Mouse (Mus musculus): ENCODE results near the gene Pdxdc1. TPM values are rescaled to one million over a fixed set of nuclear protein-coding genes. Genes with fewer than 3 reads are reported as not detected.

Gene Pdxdc1
- polyA plus RNA-seq, 1 experiment from 2014 or later: 86.5 TPM

DNA sequence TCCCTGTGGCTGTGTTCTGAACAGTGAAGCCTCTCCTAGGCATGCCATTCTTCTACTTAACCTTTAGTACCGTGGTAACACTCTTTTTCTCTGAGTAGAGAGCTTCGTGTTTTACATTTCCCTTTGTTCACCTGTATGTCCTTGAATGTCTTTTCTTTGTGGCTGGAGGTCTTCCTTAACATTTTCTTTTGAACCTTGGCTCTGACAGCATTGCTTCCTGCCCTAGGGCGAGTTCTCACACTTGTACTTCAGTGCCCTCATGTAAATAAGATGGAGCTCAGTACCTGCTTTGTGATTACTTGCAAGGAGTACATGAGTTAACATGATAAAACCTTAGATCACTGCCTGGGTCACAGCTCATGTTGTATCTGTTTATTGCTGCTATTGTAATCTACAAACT is 117.0 kb downstream of the Pdxdc1 start:
- Histone ChIP-seq H3K4me3 (no peak overlapping the region), H3K9me3 (replicated peaks) (no peaks in the 10 kb centered on the region), H3K27ac (no peak overlapping the region), H3K36me3 (peaks cover 89% of the 10 kb centered on the region), H3K27me3 (ENCODE audit: low read depth, poor library complexity, severe bottlenecking) (no peaks in the 10 kb centered on the region), H3K4me1 (peaks cover 11% of the 10 kb centered on the region)
- 88% methylated on average over 3 of the region's 3 CpGs for WGBS
- no peak for DNase-seq (ENCODE audit: low spot score)

Small RNA genes lying within 50 kb of the gene (microRNA-seq; reads per million reads assigned to microRNA genes)
- not detected for gene Gm27734

Other genes starting within 250 kb of the Pdxdc1 start
- 43.0 and 46.6 TPM in 2 replicates for gene Parn, start 235.0 kb downstream of the Pdxdc1 start, polyA plus RNA-seq (2016; fragmentation: Nextera tagmentation; extraction: Ambion mirVana)
- 31.3 and 37.4 TPM in 2 replicates for gene Bfar, start 231.3 kb downstream of the Pdxdc1 start, polyA plus RNA-seq (2016; fragmentation: Nextera tagmentation; extraction: Ambion mirVana)
- gene 3110001I22Rik, start 231.2 kb downstream of the Pdxdc1 start, polyA plus RNA-seq (2016; fragmentation: Nextera tagmentation; extraction: Ambion mirVana): 7.3 and 8.2 TPM in 2 replicates
- 0.15 TPM in 1 of 2 replicates, not detected in the other for gene Pla2g10, start 172.1 kb downstream of the Pdxdc1 start, polyA plus RNA-seq (2016; fragmentation: Nextera tagmentation; extraction: Ambion mirVana)
- 89.8 and 92.9 TPM in 2 replicates for gene Rrn3, start 122.4 kb downstream of the Pdxdc1 start, polyA plus RNA-seq (2016; fragmentation: Nextera tagmentation; extraction: Ambion mirVana)
- gene Ntan1, start 84.3 kb downstream of the Pdxdc1 start, polyA plus RNA-seq (2016; fragmentation: Nextera tagmentation; extraction: Ambion mirVana): 110 and 144 TPM in 2 replicates
- 2.4 and 2.8 TPM in 2 replicates for gene Mpv17l, start within 50 bp of the Pdxdc1 start, polyA plus RNA-seq (2016; fragmentation: Nextera tagmentation; extraction: Ambion mirVana)
- gene 2900011O08Rik, start 83.5 kb upstream of the Pdxdc1 start, polyA plus RNA-seq (2016; fragmentation: Nextera tagmentation; extraction: Ambion mirVana): 2.7 and 5.2 TPM in 2 replicates
- 0.20 TPM in 1 of 2 replicates, not detected in the other for gene Ifitm7, start 83.8 kb upstream of the Pdxdc1 start, polyA plus RNA-seq (2016; fragmentation: Nextera tagmentation; extraction: Ambion mirVana)

Data from limb, embryonic 10.5 days (tissue).